Mouse (Mus musculus): ENCODE results near the gene Pnpla5.

Pnpla5 gene

GRCm38 (mm10) chr15:84069455-84070050, 53.4 kb downstream of the Pnpla5 start:
- DNase-seq (ENCODE audit: low read depth, low spot score) = no peak

- DNase-seq (ENCODE audit: low read depth, low spot score) = no peak
Measured at GRCm38 (mm10) chr15:84065701-84066100, 57.3 kb downstream of the Pnpla5 start.

- peak; percentile 58 for DNase-seq (ENCODE audit: low read depth, low spot score)
Measured at GRCm38 (mm10) chr15:84065140-84065539, 57.8 kb downstream of the Pnpla5 start, which contains the start of gene Efcab6. TSS of gene Efcab6 (minus strand) at chr15:84065379.
